Mouse (Mus musculus): ENCODE data around the gene Per2.
A peak's percentile ranks its signal among the peaks of the same experiment; 100 is the strongest.

The Per2 gene

DNA sequence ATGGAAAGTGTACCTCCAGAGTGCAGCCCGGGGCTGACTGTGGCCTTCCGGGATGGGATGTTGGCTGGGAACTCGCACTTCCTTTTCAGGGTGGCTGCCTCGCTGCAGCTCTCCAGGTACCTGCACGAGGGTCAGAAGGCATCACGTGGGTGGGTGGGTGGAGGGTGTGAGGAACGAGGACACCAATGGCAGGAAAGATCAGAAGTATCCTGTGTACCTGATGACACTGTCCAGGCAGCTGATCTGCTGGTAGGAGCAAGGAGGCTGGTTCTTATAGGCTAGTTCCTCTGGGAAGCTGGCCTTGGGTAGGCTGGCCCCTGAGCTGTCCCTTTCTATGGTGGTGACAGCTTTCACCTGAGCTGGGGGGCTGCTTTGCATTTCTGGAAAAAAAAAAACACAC, 28.4 kb downstream of the Per2 start:
- DNase-seq, result no peak

DNA sequence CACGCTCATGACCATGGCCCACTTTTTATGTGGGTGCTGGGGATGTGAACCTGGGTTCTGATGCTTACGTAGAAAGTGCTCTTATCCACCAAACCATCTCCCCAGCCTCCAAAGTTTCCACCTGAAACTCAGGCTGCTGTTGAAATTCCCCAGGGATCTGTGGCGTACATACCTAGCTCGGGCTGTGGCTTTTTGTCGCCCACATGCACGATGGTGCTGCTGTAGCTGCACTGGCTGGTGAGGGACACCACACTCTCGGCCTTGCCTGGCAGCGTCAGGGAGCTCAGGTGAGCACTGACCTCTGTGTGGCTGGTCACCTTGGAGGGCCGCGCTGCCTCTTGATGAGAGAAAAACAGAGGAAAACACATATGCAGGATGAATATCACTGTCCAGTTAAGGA, 29.9 kb downstream of the Per2 start:
- DNase-seq, result no peak

DNA sequence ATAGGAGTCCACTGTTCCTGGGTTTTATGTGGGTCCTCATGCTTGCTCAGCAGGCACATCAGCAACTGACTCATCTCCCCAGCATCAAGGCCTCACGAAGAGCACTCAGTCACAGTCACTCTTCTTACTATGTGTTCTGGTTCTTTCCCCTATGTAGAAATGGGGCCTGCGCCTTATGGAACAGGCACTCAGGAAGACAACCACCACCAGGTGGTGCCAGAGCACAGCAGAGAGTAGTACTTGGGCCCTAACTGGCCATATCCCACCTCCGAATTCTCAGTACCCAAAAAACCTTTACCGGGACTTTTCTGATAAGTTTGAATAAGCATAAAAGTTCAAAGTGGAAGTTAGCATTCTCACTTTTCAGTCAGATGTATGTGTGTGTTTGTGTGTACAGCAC, 30.5 kb downstream of the Per2 start:
- DNase-seq, result peak; percentile 88 to 96

DNA sequence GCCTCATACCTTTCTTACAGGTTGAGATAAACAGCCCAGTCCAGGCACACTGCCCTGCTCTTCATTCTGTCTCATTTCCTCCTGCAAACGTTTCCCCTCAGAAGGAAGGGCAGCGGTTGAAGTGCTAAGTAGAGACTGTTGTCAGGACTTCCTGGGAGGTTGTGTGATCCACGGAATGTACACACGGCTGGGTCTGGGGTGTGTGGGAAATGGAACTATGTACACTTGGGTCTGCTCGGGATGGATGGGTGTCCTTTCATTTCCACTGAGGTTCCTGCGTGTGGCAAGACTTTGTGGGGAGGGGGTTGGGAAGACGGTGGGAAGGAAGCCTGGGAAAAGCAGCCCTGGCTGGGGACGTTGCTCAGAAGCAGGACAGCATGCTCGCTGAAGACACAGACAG, 32.7 kb downstream of the Per2 start:
- no peak for DNase-seq

DNA sequence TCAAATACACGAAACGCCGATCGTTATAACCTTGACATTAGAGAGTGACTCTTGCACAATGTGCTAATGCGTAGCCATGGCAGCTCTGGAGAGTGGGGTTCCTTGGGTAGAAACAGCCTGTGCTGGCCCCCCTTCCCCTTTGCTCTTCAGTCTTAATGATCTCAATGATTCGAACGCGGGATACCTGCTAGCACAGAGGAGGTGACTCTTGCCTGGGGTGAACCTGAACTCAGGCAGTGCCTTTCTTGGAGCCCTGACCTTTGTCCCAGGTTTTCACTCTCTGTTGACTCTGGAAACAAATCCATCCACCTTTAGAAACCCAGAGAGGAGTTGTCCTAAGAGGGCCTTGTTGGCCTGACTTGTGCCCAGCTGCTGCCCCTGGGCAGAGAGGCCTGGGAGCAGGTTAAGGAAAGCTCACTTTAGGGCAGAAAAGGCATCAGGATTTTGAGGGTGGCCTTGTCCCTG, 38.5 kb downstream of the Per2 start:
- DNase-seq, result peak in 1 of 2 experiments; percentile 42

DNA sequence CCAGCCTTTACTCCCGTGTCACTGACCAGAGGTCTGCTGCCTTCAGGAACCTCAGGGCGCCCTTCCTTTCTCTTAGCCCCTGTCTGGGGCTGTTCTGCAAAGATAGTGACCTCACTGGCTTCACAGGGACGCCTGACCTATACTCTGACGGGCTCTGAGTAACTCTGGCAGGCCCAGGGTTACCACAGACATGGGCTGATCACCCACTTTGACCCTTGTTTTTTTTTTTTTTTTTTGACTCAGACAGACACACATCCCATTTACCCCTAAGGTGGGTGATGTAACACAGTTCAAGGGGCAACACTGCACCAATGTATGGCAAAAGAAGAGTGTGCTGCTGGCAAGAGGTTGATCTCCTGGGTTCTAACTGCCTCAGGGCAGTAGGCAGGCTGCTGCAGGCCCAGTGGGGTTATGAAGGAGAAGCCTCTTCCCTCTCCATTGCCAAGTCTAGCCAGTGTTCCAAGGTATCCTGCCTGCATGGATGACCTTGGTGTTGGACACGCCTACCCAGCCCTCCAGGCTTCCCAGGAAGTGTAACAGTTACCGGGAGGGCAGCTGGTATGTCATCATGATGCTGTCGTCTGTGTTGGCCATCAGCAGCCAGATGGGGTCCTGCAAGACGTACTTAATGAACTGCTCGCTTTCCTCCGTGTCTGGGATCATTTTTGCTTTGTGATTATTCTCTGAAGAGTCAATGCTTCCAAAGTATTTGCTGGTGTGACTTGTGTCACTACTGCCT, 39.1 kb downstream of the Per2 start:
- DNase-seq, result no peak

DNA sequence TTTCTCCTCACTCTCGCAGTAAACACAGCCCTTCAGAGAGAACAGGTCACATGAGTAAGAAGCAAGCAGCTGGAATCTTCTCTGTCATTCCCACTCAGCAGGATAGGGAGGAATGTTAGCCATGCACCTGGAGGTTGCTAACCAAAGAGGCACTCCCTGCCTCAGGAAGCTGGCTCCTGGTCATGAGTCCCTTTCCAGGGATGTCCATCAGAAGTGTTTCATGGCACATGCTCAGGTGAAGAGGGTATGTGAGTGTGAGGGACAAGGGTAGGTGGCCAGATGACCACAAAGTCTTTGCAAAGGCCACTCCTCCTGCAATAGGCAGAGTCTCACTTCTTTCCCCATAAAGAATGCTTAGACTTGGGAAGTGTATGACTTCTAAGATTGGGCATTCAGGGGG, 41.1 kb downstream of the Per2 start:
- DNase-seq, result no peak

DNA sequence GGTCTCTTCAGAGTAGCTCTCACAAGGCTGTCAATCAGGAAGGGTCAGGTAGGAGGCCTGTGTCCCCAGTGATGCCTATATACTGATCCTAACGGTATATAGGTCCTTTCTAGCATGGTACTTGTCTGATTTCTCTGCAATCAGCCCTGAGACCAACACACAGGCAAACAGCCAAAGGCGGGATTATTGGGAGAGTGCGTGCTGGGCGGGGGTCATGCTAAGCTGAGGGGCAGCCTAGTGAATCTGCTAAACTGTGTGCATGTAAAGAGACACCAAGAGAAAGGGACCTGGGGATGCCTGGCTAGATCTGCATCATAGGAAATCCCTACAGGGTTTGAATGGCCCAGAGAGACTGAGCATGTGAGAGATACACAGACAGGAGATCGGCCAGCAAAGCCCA, 43.8 kb downstream of the Per2 start:
- DNase-seq, result no peak

DNA sequence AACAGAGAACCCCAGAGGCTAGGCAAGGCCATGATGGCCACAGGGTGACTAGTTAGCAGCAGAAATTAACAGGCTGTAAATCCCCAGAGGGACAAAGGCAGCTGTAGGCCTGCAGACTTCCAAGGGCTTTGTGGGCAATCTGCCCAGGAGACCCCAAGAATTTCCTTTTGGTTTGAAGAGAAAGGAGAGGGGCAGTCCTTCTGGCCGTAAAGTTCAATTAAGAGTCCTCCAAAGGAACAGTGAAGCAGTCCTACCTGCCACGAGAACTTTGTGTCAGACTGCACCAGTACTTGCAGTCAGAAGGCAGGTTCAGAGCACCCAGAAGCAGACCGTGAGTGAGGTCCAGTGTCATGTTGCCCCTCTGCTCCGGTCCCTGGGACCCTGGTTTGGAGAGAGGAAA, 44.2 kb downstream of the Per2 start:
- no peak for DNase-seq

DNA sequence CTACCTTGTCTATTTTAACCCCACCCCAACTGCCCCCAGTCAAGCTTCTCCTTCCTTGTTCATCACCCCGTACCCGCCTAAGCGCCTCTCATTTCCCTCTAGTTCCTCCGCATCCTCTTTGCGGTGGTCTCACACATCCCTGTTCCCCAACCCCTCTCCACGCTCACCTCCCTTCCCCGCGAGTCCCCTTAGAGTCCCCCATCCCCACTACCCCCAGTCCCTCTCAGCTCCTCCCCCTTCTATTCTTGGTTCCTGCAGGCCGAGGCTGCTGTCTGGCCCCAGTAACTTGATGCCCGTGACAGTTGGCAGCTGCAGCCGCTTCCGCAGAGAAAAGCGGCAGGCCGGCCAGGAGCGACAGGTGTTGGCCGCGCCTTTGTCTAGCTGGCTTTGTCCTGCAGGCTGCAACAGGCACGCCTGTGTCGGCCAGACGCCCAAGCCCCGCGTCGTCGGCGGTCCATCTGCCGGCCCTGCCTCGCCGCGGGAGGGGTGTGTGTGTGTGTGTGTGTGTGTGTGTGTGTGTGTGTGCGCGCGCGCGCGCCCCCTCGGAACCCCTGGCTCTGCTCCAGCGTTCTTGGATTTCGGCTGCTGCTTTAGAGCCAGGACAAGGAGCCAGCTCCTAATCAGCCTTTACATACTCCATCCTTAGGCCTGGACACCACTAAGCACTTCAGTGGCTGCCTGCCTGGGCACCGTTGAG, 45.1 kb downstream of the Per2 start, which contains the start of gene Hes6:
Hes6 (minus strand) TSS at position 141 of the 697 bp plus-strand sequence.
- DNase-seq, result peak; percentile 69 to 83

DNA sequence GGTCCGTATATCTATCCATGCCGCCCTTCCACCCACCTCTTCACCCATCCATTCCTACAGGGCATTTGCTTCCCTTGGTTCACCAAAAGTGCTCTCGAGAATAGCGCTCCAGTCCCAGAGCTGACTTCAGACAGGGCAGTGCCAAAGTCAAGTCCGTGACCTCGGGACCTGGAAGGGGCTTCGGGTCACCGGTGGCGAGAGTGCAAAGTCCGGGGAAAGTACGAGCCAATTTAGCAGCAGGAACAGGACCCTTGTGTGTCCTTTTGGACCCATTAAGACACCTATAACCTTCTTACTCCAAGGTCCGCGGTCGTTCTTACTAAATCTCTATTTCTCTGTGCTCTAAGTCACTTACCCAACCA, 45.6 kb downstream of the Per2 start:
- DNase-seq, result peak; percentile 83 to 86

DNA sequence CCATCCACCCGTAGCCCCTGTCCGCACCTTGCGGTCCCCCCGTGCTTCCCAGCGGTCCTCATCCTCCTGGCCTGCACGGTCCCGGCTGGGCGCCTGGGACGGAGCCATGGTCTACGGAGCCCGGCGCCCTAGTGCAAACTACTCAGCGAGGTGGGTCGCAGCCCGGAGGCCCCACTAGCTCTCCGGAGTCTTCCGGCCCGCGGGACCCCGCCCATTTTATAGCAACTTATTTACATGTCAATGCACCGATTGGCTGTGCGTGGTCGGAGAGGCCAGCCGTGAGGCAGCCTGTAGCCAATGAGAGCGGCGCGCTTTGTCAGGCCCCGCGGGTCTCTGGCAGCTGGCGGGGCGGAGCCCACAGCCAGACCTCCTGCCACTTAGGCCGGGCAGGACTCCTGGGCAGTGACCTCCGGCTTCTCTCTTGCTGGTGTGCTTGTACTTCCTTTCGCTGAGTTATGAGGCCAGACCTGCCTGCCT, 46.1 kb downstream of the Per2 start:
- DNase-seq, result peak; percentile 96 to 98

DNA sequence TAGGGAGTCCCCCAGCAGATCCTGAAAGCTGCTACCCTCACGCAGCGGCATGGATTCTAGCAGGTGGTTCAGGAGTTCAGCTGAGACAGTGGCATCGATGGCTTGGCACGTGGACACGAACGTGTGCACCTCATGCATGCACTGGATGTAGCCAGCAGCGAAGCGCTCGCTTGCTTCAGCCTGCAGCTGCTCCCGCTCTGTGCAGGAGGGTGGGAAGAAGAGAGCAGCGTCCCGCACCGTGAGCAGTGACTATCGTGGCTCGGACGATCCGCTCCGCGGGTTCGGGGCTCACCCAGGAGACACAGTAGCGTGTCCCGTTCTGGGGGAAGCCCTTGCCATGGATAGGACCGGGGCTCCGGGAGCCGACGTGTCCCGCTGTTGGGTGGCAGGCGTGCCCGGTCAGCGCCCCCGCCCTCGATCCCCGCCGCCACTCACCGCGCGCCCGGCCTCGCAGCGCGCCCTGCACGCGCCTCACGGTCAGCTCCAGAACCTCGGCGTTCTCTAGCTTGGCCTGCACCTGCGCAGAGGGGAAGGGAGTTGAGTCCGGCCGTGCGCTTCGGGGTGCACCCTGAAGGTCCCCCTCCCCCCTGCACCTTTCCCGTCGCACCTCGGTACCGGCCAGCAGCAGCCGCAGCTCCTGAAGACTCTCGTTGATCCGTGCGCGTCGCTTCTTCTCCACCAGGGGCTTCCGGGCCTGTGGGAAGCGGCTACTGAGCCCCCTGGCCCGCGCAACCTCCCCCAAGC, 46.7 kb downstream of the Per2 start:
- peak; percentile 34 to 58 for DNase-seq

DNA sequence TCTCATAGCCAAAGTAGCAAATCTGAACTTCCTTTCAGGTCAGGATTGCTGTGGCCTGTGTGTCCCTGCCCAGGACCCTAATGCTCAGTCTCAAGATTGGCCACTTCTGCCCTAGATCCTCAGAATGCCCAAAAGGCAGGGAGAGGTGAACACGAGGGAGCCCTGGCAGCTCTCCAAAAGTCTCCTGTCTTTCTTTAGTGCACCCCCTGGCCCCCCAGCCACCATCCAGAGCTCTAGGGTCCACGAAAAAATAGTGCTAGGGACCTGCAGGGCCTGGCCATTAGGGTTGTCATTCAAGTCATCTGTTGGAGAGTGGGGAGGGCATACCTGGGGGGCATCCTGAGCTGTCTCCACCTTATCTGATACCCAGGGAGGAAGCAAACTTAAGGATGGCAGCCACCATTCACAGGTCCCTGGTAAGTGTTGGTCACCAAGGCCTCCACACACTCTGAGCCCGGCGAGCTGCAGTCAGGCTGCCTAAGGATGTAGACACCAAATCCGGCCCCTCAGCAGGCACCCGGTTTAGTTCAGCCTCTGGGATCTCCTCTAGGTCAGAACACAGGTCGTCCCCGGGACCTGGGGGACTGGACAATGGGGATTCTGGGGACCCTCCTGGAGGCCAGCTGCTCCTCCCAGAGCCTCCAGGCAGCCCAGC, 47.4 kb downstream of the Per2 start:
- no peak for DNase-seq

DNA sequence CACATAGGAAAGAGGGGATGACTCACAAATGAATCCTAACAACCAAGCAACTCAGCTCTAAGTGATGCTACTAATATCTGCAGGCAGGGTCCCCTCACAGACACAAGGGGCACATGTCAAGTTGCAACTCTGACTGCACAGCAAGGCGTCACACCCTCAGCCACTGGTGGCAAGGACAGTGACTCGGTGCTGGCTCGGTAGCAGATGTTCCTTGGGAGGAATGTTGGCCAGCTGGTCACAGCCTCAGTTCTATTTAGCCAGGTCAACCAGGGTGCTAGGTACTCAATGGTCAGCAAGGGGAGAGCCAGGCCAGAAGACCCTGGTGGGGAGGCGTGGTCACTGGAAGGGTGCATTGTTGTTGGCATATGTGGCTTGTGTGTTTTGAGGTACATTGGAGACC, 51.3 kb downstream of the Per2 start:
- DNase-seq, result no peak

DNA sequence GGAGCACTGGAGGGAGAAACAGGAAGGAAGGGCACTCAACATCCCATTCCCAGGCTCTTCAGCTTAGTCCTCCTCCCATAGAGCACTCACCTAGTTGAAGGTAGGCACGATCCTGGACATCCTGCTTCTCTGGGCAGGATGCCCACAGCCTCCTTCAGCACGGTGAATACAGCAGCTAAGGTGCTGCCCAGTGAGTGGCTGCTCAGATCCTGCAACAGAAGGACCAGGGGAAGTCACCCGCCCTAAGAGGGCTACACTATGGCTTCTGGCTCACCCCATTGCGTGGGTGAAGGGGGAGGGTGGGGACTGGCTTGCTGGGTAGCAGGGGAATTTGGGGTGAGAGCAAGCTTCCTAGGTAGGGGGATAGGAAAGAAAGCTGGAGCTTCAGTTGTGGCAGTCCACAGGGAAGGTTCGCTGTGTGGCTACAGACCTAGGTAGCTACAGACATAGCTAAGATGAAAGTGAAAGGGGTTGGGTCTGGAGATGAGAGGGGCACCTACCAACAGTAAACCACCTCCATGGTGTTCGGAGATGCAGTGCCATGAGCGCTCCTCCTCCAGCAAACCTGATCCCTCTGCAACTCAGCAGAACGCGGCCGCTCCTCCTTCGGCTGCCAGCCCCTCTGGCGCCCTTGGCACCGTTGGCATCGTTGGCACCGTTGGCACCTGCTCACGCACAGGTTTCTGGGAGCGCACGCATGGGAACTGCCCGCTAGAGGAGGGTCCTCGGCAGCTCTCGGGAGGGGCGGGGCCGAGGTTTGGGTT, 53.5 kb downstream of the Per2 start:
- DNase-seq, result no peak

DNA sequence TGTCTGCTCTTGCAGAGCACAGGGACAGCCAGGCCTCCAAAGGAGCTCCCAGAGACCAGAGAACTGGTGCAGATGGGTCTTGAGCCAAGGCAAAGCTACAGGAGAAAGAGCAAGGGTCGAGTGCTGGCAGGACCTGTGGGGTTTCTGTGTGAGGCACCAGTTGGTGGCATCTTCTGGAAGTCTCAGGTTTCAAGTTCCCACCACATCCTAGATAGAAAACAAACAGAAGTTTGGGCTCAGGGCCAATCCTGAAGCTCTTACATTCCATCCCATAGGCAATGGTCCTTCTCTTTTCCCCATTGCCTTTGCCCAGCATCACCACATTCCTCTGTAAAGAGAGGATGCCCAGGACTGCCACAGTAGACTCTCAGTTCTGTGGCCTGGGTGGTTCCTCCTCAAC, 54.1 kb downstream of the Per2 start:
- DNase-seq, result no peak

DNA sequence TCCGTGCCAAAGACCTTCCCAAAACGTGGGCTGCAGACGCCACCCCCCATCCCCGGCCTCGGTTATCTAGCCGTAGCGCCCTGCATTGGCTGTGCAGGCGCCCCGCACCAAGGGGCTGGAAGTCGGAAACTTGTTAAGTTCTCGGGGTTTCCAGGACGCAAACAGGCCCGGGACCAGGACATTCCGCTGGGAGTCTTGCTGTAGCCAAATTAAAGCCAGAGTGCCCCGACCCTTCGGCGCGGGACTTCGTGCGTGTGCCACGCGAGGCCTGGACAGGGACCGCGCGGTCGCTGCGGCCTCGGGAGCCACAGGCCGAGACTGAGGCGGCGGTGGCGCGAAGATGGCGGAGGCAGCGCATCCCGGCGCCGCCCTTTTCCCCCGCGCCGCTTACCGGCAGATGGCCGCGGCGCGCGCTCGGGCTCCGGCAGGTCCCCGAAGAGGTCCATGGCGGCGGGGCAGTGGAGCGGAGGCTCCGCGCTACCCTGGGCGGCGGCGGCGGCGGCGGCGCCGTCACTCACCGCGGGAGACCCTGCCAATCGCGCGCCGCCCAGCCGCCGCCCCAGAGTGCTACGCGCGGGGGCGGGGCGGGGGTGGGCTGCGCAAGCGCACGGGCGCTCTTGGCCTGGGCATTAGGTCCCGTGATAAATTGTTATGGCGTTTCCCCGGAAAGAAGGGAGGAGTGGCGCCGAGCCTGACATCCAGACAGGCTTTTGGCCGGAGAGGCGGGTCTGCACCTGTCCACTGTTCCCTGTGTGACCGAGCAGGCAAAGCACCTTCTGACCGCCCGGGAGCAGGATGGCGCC, 60.7 kb downstream of the Per2 start, which contains the start of gene Ilkap:
Ilkap (minus strand) TSS at position 556 of the 803 bp plus-strand sequence.
- peak; percentile 87 to 89 for DNase-seq

DNA sequence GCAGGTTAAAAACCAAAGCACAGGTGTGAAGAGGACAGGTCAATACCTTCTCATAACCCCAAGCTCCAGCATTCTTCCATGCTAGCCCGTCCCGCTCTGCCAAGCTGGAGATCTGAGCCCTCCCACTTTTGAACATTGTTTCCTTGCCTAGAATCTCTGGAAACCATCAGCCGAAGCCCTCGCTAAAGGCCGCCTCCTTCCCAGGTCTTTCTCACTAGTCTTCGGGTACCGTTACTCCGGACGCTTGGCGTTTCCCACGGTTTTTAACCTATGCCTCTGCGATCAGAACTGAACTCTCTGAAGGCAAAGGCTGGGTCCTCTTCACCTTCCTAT, 61.2 kb downstream of the Per2 start:
- peak in 1 of 2 experiments; percentile 34 for DNase-seq

DNA sequence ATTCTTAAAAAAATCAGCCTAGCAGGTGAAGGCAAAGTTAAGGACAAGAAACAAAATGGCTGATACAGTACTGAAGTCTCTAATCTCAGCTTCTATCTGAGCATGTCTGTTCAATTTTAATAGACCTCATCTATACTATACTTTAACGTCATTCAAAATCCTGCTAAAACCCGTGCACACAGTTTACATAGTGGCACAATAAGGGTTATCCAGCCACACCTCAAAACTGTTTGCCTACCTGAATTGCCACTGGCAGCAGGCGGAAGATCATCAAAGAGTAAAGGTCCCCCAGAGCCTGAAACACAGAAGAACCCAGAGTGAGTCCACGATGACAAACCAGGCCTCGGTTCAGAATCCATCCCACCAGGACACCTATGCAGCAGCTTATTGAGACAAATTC, 68.8 kb downstream of the Per2 start:
- no peak for DNase-seq

DNA sequence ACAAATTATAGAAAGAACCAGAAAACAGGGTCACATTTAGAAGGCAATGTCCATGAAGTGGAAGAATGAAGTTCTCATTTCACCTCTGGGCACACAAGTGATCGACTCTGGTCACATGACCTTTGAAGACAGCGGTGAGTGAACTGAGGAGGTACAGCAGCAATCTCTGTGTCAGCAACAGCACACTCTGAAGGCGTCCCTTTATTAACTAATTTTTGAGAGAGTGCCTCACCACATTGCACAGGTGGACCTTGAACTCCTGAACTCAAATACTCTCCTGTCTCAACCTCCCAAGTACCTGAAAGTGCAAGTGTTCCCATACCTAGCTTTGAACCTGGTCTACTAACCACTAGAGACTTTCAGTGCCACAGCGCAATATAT, 78.0 kb downstream of the Per2 start:
- DNase-seq, result peak; percentile 25 to 27

All from kidney, postnatal 36 days (tissue).